Mouse (Mus musculus): ENCODE measurements at regions not wholly inside any gene's neighbourhood (a gene's known extent, or its start where the extent isn't known, plus 50 kb on each side); places are given as distances from the start of the nearest gene placed in this dataset.

GRCm38 (mm10) chr6:127245814-127246440, 93.9 kb upstream of the Ccnd2 start:
- TF ChIP-seq EP300 (IDR thresholded peaks at IDR 0.05) (no peak), CTCF (IDR thresholded peaks at IDR 0.05) (no peak)

All from lung, postnatal 0 days (tissue).